Mouse (Mus musculus) kidney, adult 2 months (tissue): ENCODE measurements around the gene Pnmal2.

Source experiments
- CTCF ChIP-seq: fragments of 200-500 bp; conservative IDR thresholded peaks from 2 replicates; pipeline ENCODE4 v1.5.1; 2011; ENCODE audit warnings: low read depth, mild to moderate bottlenecking, control low read depth, low read length, moderate library complexity, mixed read lengths; ENCODE audit not compliant: insufficient read depth, insufficient read length
- POLR2A ChIP-seq: fragments of 200-500 bp; IDR thresholded peaks from one replicate; pipeline ENCODE4 v1.6.1; 2011; ENCODE audit warnings: low read depth, low read length, control low read depth

- TF ChIP-seq CTCF (no peak), POLR2A (no peak)
Observed at GRCm38 (mm10) chr7:16944808-16945315, 380 bp downstream of the Pnmal2 start.
